In the genomic region with DNA sequence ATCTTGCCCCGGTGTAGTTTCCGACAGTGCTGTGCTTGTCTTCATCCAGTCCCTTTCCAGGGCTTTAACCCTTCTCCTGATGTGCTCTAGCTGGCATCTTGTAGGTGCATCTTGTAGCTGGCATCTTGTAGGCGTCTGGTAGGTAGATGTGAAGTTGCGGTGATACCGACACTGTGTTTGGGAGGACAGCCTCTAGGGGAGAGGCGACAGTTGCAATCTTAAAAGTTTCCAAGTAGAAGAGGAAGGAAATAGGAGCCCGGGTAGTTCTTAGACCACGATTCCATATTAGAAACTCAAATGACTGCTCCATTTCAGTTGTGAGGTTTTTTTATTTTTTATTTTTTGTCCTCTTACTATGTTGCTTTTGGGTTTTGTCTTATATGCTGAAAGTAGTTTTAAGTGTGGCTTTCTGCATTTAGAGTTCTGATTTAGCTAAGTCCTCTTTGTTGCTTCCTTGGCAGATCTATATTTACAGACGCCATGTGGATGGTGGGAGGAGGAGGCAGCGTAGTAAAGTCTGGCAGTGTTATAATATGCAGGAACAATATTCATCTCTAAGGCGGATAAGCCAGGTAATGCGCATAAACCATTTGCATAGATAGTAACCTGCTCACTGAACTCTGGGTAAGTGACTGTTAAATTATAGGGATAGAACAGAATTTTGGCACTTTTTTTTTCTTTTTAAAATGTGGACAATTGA, we compare ENCODE assay signal across 14 mouse cellular contexts. TPM values are rescaled to one million over a fixed set of nuclear protein-coding genes. Genes with fewer than 3 reads are reported as not detected.
A peak's percentile ranks its signal among the peaks of the same experiment; 100 is the strongest.
DNase-seq lines count a peak whose midpoint lies in the region; ATAC-seq lines count a peak whose summit lies in the region.
"Had no signal": no experiment of that assay in that cellular context is flagged by ENCODE, and none has a peak within 500 bp of the region (broad histone marks: within the 10 kb centered on the region; RNA-seq: fewer than 3 reads in every experiment).

No protein-coding gene starts in this region.

- intact Hi-C loops in left cerebral cortex, postnatal 14 days (cut with DNase I), result no loop called here

- DNase-seq in heart, adult 11 months, result peak; percentile 55
- no peak for DNase-seq in heart, adult 9 months (ENCODE audit: low spot score in 2 of 2)
- peak; percentile 61 for DNase-seq in right cerebral cortex, adult 18-20 months
- DNase-seq in right cerebral cortex, postnatal 4 days, result no peak
- DNase-seq in left cerebral cortex, postnatal 14 days (ENCODE audit: low spot score in 2 of 2), result peak; percentile 45 to 46
- DNase-seq in lung, adult 18-20 months, result no peak
- DNase-seq: cerebellum, adult 11-12 months; gastrocnemius, adult 2 months; heart, adult 2 months; liver, embryonic 13.5 days; lung, postnatal 14 days; spleen, adult 18-20 months had no signal

- no peak for ATAC-seq in erythroblast, adult 5-6 weeks (replicated peaks; ENCODE audit: low FRiP score, poor library complexity, severe bottlenecking)
- ATAC-seq: intestine, embryonic 15.5 days had no signal

RNA-seq across cellular contexts. Expression of gene Supt3, which starts 15.4 kb away (rescaled TPM):
- 10 to 100 TPM; 12.6 to 13.6 TPM for total RNA-seq in left cerebral cortex, postnatal 14 days (2021)
- total RNA-seq in erythroblast, adult 5-6 weeks (2015; ENCODE audit: low replicate concordance), result 9.6 and 12.5 TPM in 2 replicates
- 8.8 and 9.5 TPM in 2 replicates for total RNA-seq in erythroblast, adult 5-6 weeks (2017; ENCODE audit: low replicate concordance)

RNA-seq across cellular contexts. Expression of gene Runx2, which starts 22.2 kb away (rescaled TPM):
- 1 to 10 TPM; 6.1 to 6.6 TPM for total RNA-seq in left cerebral cortex, postnatal 14 days (2021)
- total RNA-seq in erythroblast, adult 5-6 weeks (2015; ENCODE audit: low replicate concordance), result 3.3 and 15.0 TPM in 2 replicates
- total RNA-seq in erythroblast, adult 5-6 weeks (2017; ENCODE audit: low replicate concordance), result 3.2 and 3.9 TPM in 2 replicates

Comparison
In these comparisons a context has a peak if more than half of its experiments do, and no peak if none do; other contexts are left out.
1. DNase-seq: peak in heart, adult 11 months (single experiment), right cerebral cortex, adult 18-20 months (single experiment) and left cerebral cortex, postnatal 14 days (2 of 2); none in heart, adult 9 months (0 of 2), right cerebral cortex, postnatal 4 days (single experiment) and lung, adult 18-20 months (0 of 2).